Mouse (Mus musculus) MEL (cell line): ENCODE data around the gene Rp2.

Experiments used
- CHD1 ChIP-seq: IDR thresholded peaks from 2 replicates; pipeline ENCODE4 v1.6.1; 2012; ENCODE audit warnings: low read depth, mild to moderate bottlenecking, inconsistent platforms, low read length, improper control_type of control experiment
- CTCF ChIP-seq, 3 experiments: IDR thresholded peaks in 2 of 3; conservative IDR thresholded peaks in 1 of 3; 2 replicates each; pipeline ENCODE4 v1.5.1; 2011 to 2012; ENCODE audit warnings: low read length in 3 of 3, low read depth in 2 of 3, mild to moderate bottlenecking in 2 of 3, improper control_type of control experiment in 1 of 3, inconsistent platforms in 1 of 3, mixed read lengths in 1 of 3, moderate library complexity in 1 of 3; ENCODE audit not compliant: control insufficient read depth in 1 of 3, insufficient read depth in 1 of 3, poor library complexity in 1 of 3, severe bottlenecking in 1 of 3
- EP300 ChIP-seq, 2 experiments: IDR thresholded peaks; 2 replicates each; pipeline ENCODE4 v1.6.1; 2011; ENCODE audit warnings: improper control_type of control experiment in 2 of 2, low read length in 2 of 2, low read depth in 1 of 2, mild to moderate bottlenecking in 1 of 2
- ETS1 ChIP-seq: IDR thresholded peaks from 2 replicates; pipeline ENCODE4 v1.6.1; 2012; ENCODE audit warnings: low read depth, mild to moderate bottlenecking, inconsistent platforms, low read length, improper control_type of control experiment, moderate library complexity
- KAT2A ChIP-seq: conservative IDR thresholded peaks from 2 replicates; pipeline ENCODE4 v1.6.1; 2012; ENCODE audit warnings: low read depth, low read length, improper control_type of control experiment, inconsistent platforms
- POLR2AphosphoS5 ChIP-seq: IDR thresholded peaks from 2 replicates; pipeline ENCODE4 v1.6.1; 2012; ENCODE audit warnings: low read depth, borderline replicate concordance, mild to moderate bottlenecking, inconsistent platforms, low read length, moderate library complexity, mixed read lengths
- RCOR1 ChIP-seq: IDR thresholded peaks from 2 replicates; pipeline ENCODE4 v1.6.1; 2012; ENCODE audit warnings: low read depth, mild to moderate bottlenecking, inconsistent platforms, low read length, improper control_type of control experiment
- SMC3 ChIP-seq: IDR thresholded peaks from 2 replicates; pipeline ENCODE4 v1.6.1; 2011; ENCODE audit warnings: low read depth, low read length, improper control_type of control experiment
- TCF12 ChIP-seq: IDR thresholded peaks from 2 replicates; pipeline ENCODE4 v1.6.1; 2014; ENCODE audit warnings: low read depth, mild to moderate bottlenecking, inconsistent platforms, low read length, improper control_type of control experiment, moderate library complexity
- USF1 ChIP-seq: IDR thresholded peaks from 2 replicates; pipeline ENCODE4 v1.6.1; 2014; ENCODE audit warnings: low read depth, mild to moderate bottlenecking, inconsistent platforms, low read length, improper control_type of control experiment, moderate library complexity

- no peak for TF ChIP-seq CTCF (IDR thresholded peaks at IDR 0.05 in 2 of 3, conservative IDR thresholded peaks at IDR 0.05 in 1 of 3; ENCODE audit: control insufficient read depth in 1 of 3, insufficient read depth in 1 of 3, low read depth in 2 of 3, low read length in 3 of 3, poor library complexity in 1 of 3, severe bottlenecking in 1 of 3)
- TF ChIP-seq CHD1 = no peak
- no peak for TF ChIP-seq USF1
- no peak for TF ChIP-seq RCOR1
- TF ChIP-seq TCF12 = no peak
- TF ChIP-seq KAT2A = no peak
- TF ChIP-seq EP300 (IDR thresholded peaks at IDR 0.05; ENCODE audit: low read depth in 1 of 2, low read length in 2 of 2) = no peak
- TF ChIP-seq POLR2AphosphoS5 = no peak
- TF ChIP-seq SMC3 = no peak
- no peak for TF ChIP-seq ETS1
Measured at GRCm38 (mm10) chrX:20382260-20382659, 18.0 kb downstream of the Rp2 start.
